Mouse (Mus musculus) liver, embryonic 13.5 days (tissue): ENCODE measurements around the gene Mbtps1. TPM values are rescaled to one million over a fixed set of nuclear protein-coding genes. Genes with fewer than 3 reads are reported as not detected.

Experiments used
- ATAC-seq: fragments of 200-750 bp; cut with Nextera tagmentation; 2 replicates; pipeline ENCODE4 v1.8.0; 2017; ENCODE audit warnings: low read depth, mild to moderate bottlenecking, moderate number of reproducible peaks, moderate library complexity
- DNase-seq: peaks from one replicate; pipeline ENCODE4 v3.0.0; 2022
- H3K27ac ChIP-seq: fragments of 300-500 bp; sonication (generic); 2 replicates; pipeline ENCODE4 v1.5.1; 2015; ENCODE audit warnings: moderate library complexity, mild to moderate bottlenecking, inconsistent platforms
- H3K27me3 ChIP-seq: fragments of 300-500 bp; sonication (generic); 2 replicates; pipeline ENCODE4 v1.6.1; 2015; ENCODE audit warnings: mild to moderate bottlenecking, inconsistent platforms
- H3K36me3 ChIP-seq: fragments of 300-500 bp; sonication (generic); 2 replicates; pipeline ENCODE4 v1.6.1; 2015; ENCODE audit warnings: mild to moderate bottlenecking, inconsistent platforms
- H3K4me1 ChIP-seq: fragments of 300-500 bp; sonication (generic); replicated peaks from 2 replicates; pipeline ENCODE4 v1.6.1; 2015; ENCODE audit warnings: inconsistent platforms
- H3K4me2 ChIP-seq: fragments of 300-500 bp; sonication (generic); 2 replicates; pipeline ENCODE4 v1.6.1; 2015; ENCODE audit warnings: inconsistent platforms, mild to moderate bottlenecking, moderate library complexity
- H3K4me3 ChIP-seq: fragments of 300-500 bp; sonication (generic); replicated peaks from 2 replicates; pipeline ENCODE4 v1.5.1; 2015; ENCODE audit warnings: mild to moderate bottlenecking, inconsistent platforms
- H3K9ac ChIP-seq: fragments of 300-500 bp; sonication (generic); 2 replicates; pipeline ENCODE4 v1.6.1; 2015; ENCODE audit warnings: mild to moderate bottlenecking, inconsistent platforms
- H3K9me3 ChIP-seq: fragments of 300-500 bp; sonication (generic); replicated peaks from 2 replicates; pipeline ENCODE4 v1.6.1; 2016; ENCODE audit warnings: inconsistent platforms
- WGBS: fragments of 180-500 bp; shearing (Covaris S2); methylation state at CpG from one replicate; pipeline ENCODE4 v1.1.7; 2015; ENCODE audit not compliant: insufficient replicate concordance; 5-methylcytosine and 5-hydroxymethylcytosine counted together
- polyA plus RNA-seq: library from polyadenylated mRNA; unstranded; fragments of >200 nt; fragmentation: Nextera tagmentation; extraction: Ambion mirVana; gene quantifications from 2 replicates; pipeline ENCODE4 v1.2.1, GENCODE M21; 2015

Gene Mbtps1
- polyA plus RNA-seq, 1 experiment from 2014 or later = 27.7 TPM

- Histone ChIP-seq H3K4me3 (no peak overlapping the region), H3K36me3 (peaks cover 93% of the 10 kb centered on the region), H3K27ac (no peak overlapping the region), H3K4me1 (no peaks in the 10 kb centered on the region), H3K27me3 (no peaks in the 10 kb centered on the region), H3K4me2 (no peak overlapping the region), H3K9ac (no peak overlapping the region), H3K9me3 (no peaks in the 10 kb centered on the region)
- DNase-seq (no peak), ATAC-seq (no peak)
- WGBS = 72% methylated on average over 6 of the region's 6 CpGs
These were observed 27.6 kb downstream of the Mbtps1 start for GRCm38 (mm10) chr8:119530937-119531336.

- DNase-seq (no peak), ATAC-seq (no peak)
- peaks cover 93% of the 10 kb centered on the region for H3K36me3 ChIP-seq
- no peaks in the 10 kb centered on the region for H3K9me3 ChIP-seq
- H3K27ac ChIP-seq = no peak overlapping the region
- WGBS = 83% methylated on average over 7 of the region's 7 CpGs
- H3K4me1 ChIP-seq = no peaks in the 10 kb centered on the region
- H3K4me3 ChIP-seq = no peak overlapping the region
- H3K27me3 ChIP-seq = no peaks in the 10 kb centered on the region
- no peak overlapping the region for H3K4me2 ChIP-seq
- no peak overlapping the region for H3K9ac ChIP-seq
These were observed 29.8 kb downstream of the Mbtps1 start for GRCm38 (mm10) chr8:119528762-119529161.

- no peak for DNase-seq
- H3K36me3 ChIP-seq = peaks cover 99% of the 10 kb centered on the region
- no peaks in the 10 kb centered on the region for H3K9me3 ChIP-seq
- no peaks in the 10 kb centered on the region for H3K27me3 ChIP-seq
- H3K4me3 ChIP-seq = no peak overlapping the region
- no peak overlapping the region for H3K27ac ChIP-seq
- no peak for ATAC-seq
- 82% methylated on average over 7 of the region's 7 CpGs for WGBS
- peaks cover 20% of the 10 kb centered on the region for H3K4me1 ChIP-seq
- H3K9ac ChIP-seq = no peak overlapping the region
- no peak overlapping the region for H3K4me2 ChIP-seq
These were observed 38.4 kb downstream of the Mbtps1 start for GRCm38 (mm10) chr8:119520102-119520501.

- H3K36me3 ChIP-seq = peaks cover 100% of the 10 kb centered on the region
- 81% methylated on average over 5 of the region's 5 CpGs for WGBS
- H3K4me3 ChIP-seq = no peak overlapping the region
- no peak overlapping the region for H3K4me2 ChIP-seq
- H3K4me1 ChIP-seq = peaks cover 33% of the 10 kb centered on the region
- no peak overlapping the region for H3K9ac ChIP-seq
- no peak for DNase-seq
- H3K27ac ChIP-seq = no peak overlapping the region
- H3K9me3 ChIP-seq = no peaks in the 10 kb centered on the region
- no peaks in the 10 kb centered on the region for H3K27me3 ChIP-seq
- no peak for ATAC-seq
These were observed 41.9 kb downstream of the Mbtps1 start for GRCm38 (mm10) chr8:119516674-119517073.

DNA sequence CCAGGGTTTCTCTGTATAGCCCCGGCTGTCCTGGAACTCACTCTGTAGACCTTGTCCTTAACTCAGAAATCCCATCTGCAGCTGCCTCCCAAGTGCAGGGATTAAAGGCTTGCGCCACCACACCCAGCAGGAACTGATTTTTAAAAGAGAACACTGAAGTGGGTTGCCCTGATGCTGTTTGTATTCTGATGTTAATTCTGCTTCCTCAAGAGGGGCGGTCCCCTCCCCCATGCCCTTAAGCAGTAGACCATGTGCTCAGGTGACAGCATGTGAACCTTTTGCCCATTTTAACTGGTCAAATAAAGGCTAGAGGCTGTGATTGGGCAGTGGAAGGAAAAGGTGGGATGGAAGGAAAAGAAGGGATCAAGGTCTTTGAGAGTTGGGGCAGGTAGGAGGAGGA is 42.8 kb downstream of the Mbtps1 start:
- no peaks in the 10 kb centered on the region for H3K9me3 ChIP-seq
- H3K36me3 ChIP-seq = peaks cover 100% of the 10 kb centered on the region
- H3K4me3 ChIP-seq = no peak overlapping the region
- H3K27ac ChIP-seq = no peak overlapping the region
- H3K4me2 ChIP-seq = no peak overlapping the region
- peaks cover 33% of the 10 kb centered on the region for H3K4me1 ChIP-seq
- WGBS = 84% methylated on average over 3 of the region's 3 CpGs
- H3K9ac ChIP-seq = no peak overlapping the region
- no peaks in the 10 kb centered on the region for H3K27me3 ChIP-seq
- ATAC-seq (no peak), DNase-seq (no peak)

GRCm38 (mm10) chr8:119514940-119515339 is 43.6 kb downstream of the Mbtps1 start:
- Histone ChIP-seq H3K27ac (no peak overlapping the region), H3K36me3 (peaks cover 100% of the 10 kb centered on the region), H3K4me3 (no peak overlapping the region), H3K4me2 (no peak overlapping the region), H3K9me3 (no peaks in the 10 kb centered on the region), H3K27me3 (no peaks in the 10 kb centered on the region), H3K4me1 (peaks cover 33% of the 10 kb centered on the region), H3K9ac (no peak overlapping the region)
- DNase-seq = no peak
- 50% methylated on average over 3 of the region's 3 CpGs for WGBS
- ATAC-seq = peak; percentile 83

DNA sequence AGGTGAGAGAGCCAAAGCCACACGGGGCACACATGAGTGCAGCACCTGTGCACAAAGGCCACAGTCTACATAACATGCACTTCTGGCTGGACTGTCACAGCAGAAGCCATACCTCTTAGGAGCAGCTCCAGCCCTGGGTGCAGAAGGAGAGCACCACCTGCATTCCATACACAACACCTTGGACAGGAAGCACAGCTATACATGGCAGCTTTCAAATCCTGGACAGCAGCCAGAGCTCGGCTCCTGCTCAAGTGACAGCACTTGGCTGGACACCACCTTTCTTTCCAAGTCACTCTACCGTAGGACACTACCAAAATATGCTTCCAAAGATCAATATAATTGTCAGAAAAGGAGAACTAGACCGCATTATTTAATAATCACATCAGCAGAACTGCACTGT is 45.1 kb downstream of the Mbtps1 start:
- peaks cover 27% of the 10 kb centered on the region for H3K4me1 ChIP-seq
- H3K4me2 ChIP-seq = no peak overlapping the region
- no peak overlapping the region for H3K4me3 ChIP-seq
- no peak overlapping the region for H3K27ac ChIP-seq
- ATAC-seq (no peak), DNase-seq (no peak)
- peaks cover 100% of the 10 kb centered on the region for H3K36me3 ChIP-seq
- H3K9me3 ChIP-seq = no peaks in the 10 kb centered on the region
- 88% methylated on average over 4 of the region's 4 CpGs for WGBS
- H3K27me3 ChIP-seq = no peaks in the 10 kb centered on the region
- H3K9ac ChIP-seq = no peak overlapping the region

DNA sequence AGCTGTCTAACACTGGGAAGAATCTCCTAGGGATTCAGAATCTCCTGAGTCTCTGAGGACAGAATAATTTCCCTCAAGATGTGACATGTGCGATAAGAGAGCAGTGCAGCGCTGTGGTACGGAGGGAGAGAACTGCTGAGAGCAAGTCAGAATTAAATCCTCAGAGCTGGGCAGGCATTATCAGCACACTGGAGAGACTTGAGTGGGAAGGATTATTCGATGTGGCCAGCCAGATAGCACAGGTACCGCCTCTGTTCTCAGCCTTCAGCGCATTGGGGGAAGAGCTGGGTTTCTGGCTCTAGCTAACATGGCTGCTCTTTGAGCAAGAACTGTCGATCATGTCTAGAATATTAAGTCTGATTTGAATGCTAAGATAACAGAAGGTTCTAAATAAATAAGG is 46.8 kb downstream of the Mbtps1 start:
- no peaks in the 10 kb centered on the region for H3K9me3 ChIP-seq
- H3K27ac ChIP-seq = no peak overlapping the region
- peaks cover 97% of the 10 kb centered on the region for H3K36me3 ChIP-seq
- DNase-seq (no peak), ATAC-seq (peak; percentile 52)
- H3K4me1 ChIP-seq = peaks cover 27% of the 10 kb centered on the region
- no peak overlapping the region for H3K4me2 ChIP-seq
- no peak overlapping the region for H3K4me3 ChIP-seq
- no peaks in the 10 kb centered on the region for H3K27me3 ChIP-seq
- WGBS = 54% methylated on average over 7 of the region's 7 CpGs
- H3K9ac ChIP-seq = no peak overlapping the region

GRCm38 (mm10) chr8:119510471-119510870 is 48.1 kb downstream of the Mbtps1 start:
- H3K4me2 ChIP-seq = no peak overlapping the region
- no peaks in the 10 kb centered on the region for H3K27me3 ChIP-seq
- H3K36me3 ChIP-seq = peaks cover 94% of the 10 kb centered on the region
- DNase-seq (no peak), ATAC-seq (no peak)
- 86% methylated on average over 9 of the region's 9 CpGs for WGBS
- H3K9me3 ChIP-seq = no peaks in the 10 kb centered on the region
- no peak overlapping the region for H3K27ac ChIP-seq
- peaks cover 17% of the 10 kb centered on the region for H3K4me1 ChIP-seq
- H3K9ac ChIP-seq = no peak overlapping the region
- H3K4me3 ChIP-seq = no peak overlapping the region

DNA sequence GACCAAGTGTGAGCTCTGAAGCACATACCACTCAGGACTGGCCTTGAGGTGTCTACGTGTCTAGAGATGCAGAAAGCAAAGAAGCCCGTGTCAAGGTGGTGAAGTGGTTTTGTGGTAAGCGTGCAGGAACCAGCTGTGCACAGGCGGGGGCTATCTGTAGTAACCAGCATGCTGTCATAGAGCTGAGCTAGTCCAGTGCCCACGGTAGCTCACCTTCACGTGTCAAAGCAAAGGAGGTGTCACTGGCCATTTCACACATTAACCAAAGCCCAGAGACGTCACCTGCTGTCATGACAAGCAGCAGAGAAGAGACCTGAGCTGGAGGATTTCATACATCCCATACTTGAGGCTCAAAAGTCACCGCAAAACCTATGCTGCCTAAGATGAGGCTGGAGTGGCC is 52.4 kb downstream of the Mbtps1 start:
- H3K27me3 ChIP-seq = peaks cover 17% of the 10 kb centered on the region; the same call in 1 of the 2 replicates
- DNase-seq = no peak
- H3K36me3 ChIP-seq = peaks cover 50% of the 10 kb centered on the region
- H3K9ac ChIP-seq = no peak overlapping the region
- H3K4me2 ChIP-seq = no peak overlapping the region
- H3K4me3 ChIP-seq = no peak overlapping the region
- no peak for ATAC-seq
- H3K4me1 ChIP-seq = no peaks in the 10 kb centered on the region
- H3K9me3 ChIP-seq = no peaks in the 10 kb centered on the region
- WGBS = 45% methylated on average over 8 of the region's 8 CpGs
- H3K27ac ChIP-seq = no peak overlapping the region

GRCm38 (mm10) chr8:119505488-119505887 is 53.0 kb downstream of the Mbtps1 start:
- H3K9me3 ChIP-seq = no peaks in the 10 kb centered on the region
- 40% methylated on average over 9 of the region's 9 CpGs for WGBS
- ATAC-seq = no peak
- no peaks in the 10 kb centered on the region for H3K4me1 ChIP-seq
- H3K36me3 ChIP-seq = peaks cover 44% of the 10 kb centered on the region
- no peak overlapping the region for H3K4me2 ChIP-seq
- H3K27ac ChIP-seq = no peak overlapping the region
- no peak overlapping the region for H3K9ac ChIP-seq
- no peak for DNase-seq
- no peak overlapping the region for H3K4me3 ChIP-seq
- peaks cover 17% of the 10 kb centered on the region; the same call in 1 of the 2 replicates for H3K27me3 ChIP-seq

GRCm38 (mm10) chr8:119503191-119503767 is 55.3 kb downstream of the Mbtps1 start:
- no peaks in the 10 kb centered on the region for H3K4me1 ChIP-seq
- no peaks in the 10 kb centered on the region for H3K9me3 ChIP-seq
- H3K27ac ChIP-seq = no peak overlapping the region
- H3K36me3 ChIP-seq = peaks cover 22% of the 10 kb centered on the region
- H3K4me2 ChIP-seq = no peak overlapping the region
- ATAC-seq (no peak), DNase-seq (no peak)
- no peak overlapping the region for H3K9ac ChIP-seq
- H3K27me3 ChIP-seq = peaks cover 17% of the 10 kb centered on the region; the same call in 1 of the 2 replicates
- WGBS = 59% methylated on average over 10 of the region's 10 CpGs
- H3K4me3 ChIP-seq = no peak overlapping the region
